Mouse (Mus musculus): ENCODE results near the gene Creg1.

Creg1 gene

DNA sequence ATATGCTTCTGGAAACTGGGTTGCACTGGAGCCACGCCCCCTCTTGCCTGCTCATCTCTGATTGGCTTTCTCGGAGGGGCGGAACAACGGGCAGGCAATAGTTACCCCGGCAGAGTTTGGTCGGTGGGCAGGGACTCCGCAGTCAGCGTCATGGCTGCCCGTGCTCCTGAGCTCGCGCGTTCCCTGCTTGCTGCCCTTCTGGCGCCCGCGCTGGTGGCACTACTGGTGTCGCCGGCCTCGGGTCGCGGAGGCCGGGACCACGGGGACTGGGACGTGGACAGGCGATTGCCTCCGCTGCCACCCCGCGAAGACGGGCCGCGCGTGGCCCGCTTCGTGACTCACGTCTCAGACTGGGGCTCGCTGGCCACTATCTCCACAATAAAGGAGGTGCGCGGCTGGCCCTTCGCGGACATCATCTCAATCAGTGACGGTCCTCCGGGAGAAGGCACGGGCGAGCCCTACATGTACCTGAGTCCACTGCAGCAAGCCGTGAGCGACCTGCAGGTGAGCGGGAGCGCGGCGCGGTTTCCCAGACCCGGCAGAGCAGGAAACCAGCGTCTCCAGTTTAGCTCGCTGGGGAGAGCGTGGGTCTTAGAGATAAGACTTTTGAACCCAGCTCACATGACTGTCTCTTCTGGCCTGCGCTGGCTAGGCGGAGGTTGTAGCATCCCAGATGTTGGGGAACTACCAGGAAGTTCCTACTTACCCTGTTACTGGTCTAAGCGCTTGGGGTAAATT is at the start of gene Creg1:
Gene Creg1 (plus strand): TSS at position 112 of the 738 bp plus-strand sequence.
- DNase-seq = peak; percentile 98

DNA sequence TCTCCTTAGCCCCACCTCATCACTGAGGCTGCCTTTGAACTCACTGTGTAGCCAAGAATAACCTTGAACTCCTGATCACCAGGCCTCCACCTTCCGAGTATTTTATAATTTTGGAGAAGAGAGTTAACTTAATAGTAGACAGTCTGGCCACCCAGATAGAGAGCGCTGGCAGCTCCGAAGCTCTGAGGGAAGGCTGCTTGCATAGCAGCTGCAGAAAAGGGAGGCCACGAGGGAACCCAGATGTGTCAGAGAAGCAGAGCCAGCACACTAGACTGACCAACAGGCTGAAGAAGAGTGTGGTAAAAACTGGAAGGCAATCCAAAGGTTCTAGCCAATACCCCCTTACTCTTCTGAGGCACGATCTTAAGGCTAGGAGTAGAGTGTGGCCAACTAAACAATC is 49.7 kb upstream of the Creg1 start:
- DNase-seq = no peak

DNA sequence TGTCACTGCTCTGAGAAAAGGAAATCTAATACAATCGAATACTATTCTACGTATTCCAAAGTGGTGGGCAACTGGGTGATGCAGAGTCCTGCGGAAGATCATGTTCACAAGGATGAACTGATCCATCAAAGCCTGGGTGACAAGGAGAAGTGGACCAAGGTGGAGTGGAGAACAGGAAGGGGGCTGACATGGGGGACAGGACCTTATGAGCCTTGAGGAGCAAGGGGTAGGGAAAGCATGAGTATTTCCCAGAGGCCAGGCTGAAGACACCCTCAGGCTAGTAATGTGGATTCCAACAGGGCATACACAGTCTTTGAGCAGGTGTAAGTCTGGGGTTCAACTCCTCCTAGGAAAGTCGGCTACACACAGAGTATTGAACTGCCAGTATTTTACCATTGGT is 47.1 kb upstream of the Creg1 start:
- no peak for DNase-seq

- peak; percentile 38 for DNase-seq
These were observed 45.6 kb upstream of the Creg1 start for GRCm38 (mm10) chr1:165717711-165718542.

GRCm38 (mm10) chr1:165718543-165719105 is 44.9 kb upstream of the Creg1 start:
- no peak for DNase-seq

- DNase-seq = no peak
These were observed 40.9 kb upstream of the Creg1 start for GRCm38 (mm10) chr1:165722531-165723123.

- no peak for DNase-seq
These were observed 39.1 kb upstream of the Creg1 start for GRCm38 (mm10) chr1:165724219-165725033.

DNA sequence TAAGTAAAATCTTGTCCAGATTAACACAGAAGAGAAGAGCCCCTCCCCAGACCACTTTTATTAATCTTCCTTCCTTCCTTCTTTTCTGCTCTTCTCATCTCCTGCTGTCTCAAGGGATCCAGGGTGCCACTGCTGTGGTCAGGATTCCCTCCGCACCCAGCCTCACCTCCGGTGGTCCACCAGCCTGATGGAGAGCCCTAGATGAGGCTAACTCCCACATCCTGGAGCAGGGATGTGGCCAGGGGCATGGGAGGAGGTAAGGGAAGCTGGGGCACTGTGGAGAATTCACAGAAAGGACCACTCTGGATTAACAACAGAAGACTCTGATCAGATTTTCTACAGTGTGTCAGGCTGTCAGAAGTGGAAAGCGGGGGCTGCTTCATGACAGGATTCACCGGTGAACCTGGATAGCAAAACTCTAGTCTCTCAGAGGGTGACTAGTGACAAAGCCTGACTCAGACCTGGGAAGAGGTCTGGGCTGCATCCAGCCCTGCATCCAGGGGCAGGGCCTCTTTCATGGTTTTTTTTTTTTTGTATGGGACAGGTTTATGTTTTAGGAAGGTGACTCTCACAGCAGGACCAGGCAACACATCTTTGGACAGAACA is 38.4 kb upstream of the Creg1 start:
- no peak for DNase-seq

- DNase-seq = no peak
These were observed 36.6 kb upstream of the Creg1 start for GRCm38 (mm10) chr1:165726986-165727385.

DNA sequence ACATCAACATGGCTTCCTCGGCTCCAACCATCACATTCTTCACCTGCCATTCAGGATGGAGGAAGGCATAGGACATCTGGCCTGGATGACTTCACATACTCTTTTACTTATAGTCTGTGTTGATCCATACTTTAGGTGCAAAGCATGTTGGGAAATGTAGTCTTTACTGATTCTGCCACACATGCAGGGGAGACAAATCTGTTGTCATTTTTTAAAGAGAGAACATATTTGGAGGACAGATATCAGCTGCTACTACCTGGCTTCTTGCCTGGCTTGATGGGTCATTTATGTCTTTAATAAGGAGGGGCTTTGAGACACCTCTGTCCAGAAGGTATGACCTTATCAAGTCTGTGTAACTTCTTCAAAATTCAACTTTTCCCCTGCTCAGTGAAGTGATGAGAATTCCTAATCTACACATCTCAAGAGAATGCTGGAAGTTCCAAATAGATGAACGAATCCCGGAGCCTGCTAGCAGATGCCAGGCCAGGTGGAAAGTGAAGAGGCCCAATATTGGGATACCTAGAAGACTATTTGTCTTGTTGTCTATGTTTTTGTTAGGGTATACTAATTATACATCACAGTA is 35.4 kb upstream of the Creg1 start:
- DNase-seq = no peak

DNA sequence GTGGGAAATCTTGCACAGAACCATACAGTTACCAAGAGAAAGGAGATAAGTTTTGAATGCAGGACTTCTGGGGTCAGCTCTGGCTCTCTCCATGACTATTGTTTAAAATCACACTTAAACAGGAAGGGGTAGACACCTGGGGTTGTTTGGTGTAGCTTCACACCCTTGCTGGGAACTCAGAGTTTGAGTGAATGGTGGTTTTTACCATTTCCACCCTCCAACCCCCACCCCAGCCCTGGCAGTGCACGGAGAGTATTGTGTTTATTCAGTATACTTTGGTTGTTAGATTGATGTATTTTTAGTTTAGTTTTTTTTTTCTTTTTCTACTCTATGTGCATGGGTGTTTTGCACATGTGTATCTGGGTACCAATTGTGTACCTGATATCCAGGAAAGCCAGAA is 33.4 kb upstream of the Creg1 start:
- no peak for DNase-seq

GRCm38 (mm10) chr1:165731553-165731952 is 32.0 kb upstream of the Creg1 start:
- no peak for DNase-seq

DNA sequence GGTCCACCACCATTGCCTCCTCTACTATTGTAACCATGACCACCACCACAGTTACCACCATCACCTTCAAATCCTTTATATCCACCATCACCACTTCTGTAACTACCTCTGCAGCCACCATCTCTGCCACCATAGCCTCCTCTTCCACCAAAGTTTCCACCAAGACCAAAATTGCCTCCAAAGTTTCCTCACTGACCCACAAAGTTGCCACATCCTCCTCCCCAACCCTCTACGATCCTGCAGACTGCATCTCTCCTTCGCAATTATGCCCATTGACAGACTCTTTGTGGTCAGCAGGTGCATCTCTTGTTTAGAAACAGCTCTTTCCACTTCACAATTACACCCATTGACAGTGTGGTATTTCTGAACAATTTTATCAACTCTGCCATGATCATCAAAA is 28.7 kb upstream of the Creg1 start:
- no peak for DNase-seq

GRCm38 (mm10) chr1:165735826-165736818 is 27.4 kb upstream of the Creg1 start:
- peak; percentile 85 for DNase-seq

- no peak for DNase-seq
These were observed 26.1 kb upstream of the Creg1 start for GRCm38 (mm10) chr1:165737451-165737850.

GRCm38 (mm10) chr1:165737867-165738266 is 25.7 kb upstream of the Creg1 start:
- DNase-seq = no peak

- no peak for DNase-seq
These were observed 24.6 kb upstream of the Creg1 start for GRCm38 (mm10) chr1:165738985-165739384.

DNA sequence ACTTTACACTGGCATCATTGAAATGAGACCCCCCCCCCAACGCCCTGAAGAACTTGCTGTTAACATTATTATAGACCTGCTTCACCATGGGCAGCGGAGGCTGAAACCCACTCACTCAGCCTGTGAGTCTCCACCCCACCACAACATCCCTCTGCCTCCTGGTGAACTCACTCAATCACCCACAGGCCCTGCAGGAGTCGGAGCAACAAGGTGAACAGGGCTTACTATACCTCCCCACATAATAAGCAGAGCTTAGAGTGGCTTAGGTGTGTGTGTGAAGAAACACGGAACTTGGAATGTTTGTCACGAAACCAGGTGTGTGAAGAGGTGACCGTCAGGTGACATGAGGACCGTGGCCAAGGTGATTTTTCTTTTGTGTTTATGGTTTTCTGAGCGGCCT is 21.6 kb upstream of the Creg1 start:
- DNase-seq = no peak

DNA sequence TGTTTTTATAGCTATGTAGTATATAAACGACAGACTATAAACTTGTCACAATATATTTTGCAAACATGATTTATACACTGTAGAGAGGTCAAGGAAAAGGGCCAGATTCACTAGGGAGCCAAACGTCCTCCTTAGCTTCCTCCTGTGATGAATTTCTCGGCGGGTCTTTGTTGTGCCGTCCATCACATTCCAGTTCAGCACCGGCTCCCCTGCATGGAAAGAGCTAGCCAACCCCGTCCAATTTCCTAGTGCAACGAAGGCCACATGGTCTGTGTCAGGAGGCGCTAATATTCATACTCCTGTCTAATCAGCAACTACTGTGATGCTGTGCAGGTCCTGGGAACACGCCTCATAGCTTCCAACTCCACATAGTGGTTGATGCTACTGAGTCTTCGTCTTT is 15.5 kb upstream of the Creg1 start:
- no peak for DNase-seq

GRCm38 (mm10) chr1:165751142-165751541 is 12.4 kb upstream of the Creg1 start:
- DNase-seq = no peak
